Mouse (Mus musculus): Measurements from ENCODE around the gene Cdkn3.

DNA sequence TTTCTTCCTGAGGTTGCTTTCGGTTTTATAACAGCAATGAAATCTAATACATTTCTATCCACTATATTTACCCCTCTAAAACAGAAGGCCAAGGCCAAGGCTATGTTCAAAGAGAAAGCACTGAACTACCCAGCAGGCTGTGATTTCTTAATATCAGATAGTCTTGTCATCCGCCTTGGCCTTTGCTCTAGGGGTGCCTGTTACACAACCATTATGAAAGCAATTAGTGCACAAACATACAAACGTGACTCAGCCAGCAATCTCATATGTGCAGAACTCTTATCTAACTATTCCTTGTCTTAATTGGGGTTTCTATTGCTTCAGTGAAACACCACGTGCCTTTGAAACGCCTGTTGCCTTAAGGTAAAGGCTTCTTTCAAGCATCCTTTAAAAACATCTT lies 33.8 kb downstream of the Cdkn3 start:
- TF ChIP-seq CTCF (IDR thresholded peaks at IDR 0.05; ENCODE audit: borderline replicate concordance, control insufficient read depth, extremely low read depth, insufficient read depth, low read length, poor library complexity) (no peak), POLR2A (IDR thresholded peaks at IDR 0.05; ENCODE audit: control insufficient read depth, extremely low read depth, insufficient read depth, low read length, poor library complexity) (no peak)

Data from thymus, adult 2 months (tissue).